Mouse (Mus musculus) stomach, embryonic 15.5 days (tissue): Measurements from ENCODE around the gene Glt8d2. TPM values are rescaled to one million over a fixed set of nuclear protein-coding genes. Genes with fewer than 3 reads are reported as not detected.

ENCODE experiments used
- ATAC-seq: fragments of 200-750 bp; cut with Nextera tagmentation; 2 replicates; pipeline ENCODE4 v1.8.0; 2017; ENCODE audit warnings: low read depth, moderate number of reproducible peaks, moderate TSS enrichment; ENCODE audit not compliant: insufficient read depth, low FRiP score
- H3K27ac ChIP-seq: fragments of 300-500 bp; sonication (generic); 2 replicates; pipeline ENCODE4 v1.5.1; 2015; ENCODE audit warnings: mild to moderate bottlenecking, inconsistent platforms
- H3K27me3 ChIP-seq: fragments of 300-500 bp; sonication (generic); replicated peaks from 2 replicates; pipeline ENCODE4 v1.6.1; 2015; ENCODE audit warnings: inconsistent platforms
- H3K36me3 ChIP-seq: fragments of 300-500 bp; sonication (generic); 2 replicates; pipeline ENCODE4 v1.6.1; 2015; ENCODE audit warnings: inconsistent platforms
- H3K4me1 ChIP-seq: fragments of 300-500 bp; sonication (generic); 2 replicates; pipeline ENCODE4 v1.6.1; 2015; ENCODE audit warnings: inconsistent platforms
- H3K4me2 ChIP-seq: fragments of 300-500 bp; sonication (generic); 2 replicates; pipeline ENCODE4 v1.6.1; 2015; ENCODE audit warnings: mild to moderate bottlenecking, inconsistent platforms
- H3K4me3 ChIP-seq: fragments of 300-500 bp; sonication (generic); replicated peaks from 2 replicates; pipeline ENCODE4 v1.5.1; 2015; ENCODE audit warnings: inconsistent platforms
- H3K9ac ChIP-seq: fragments of 300-500 bp; sonication (generic); 2 replicates; pipeline ENCODE4 v1.6.1; 2015; ENCODE audit warnings: inconsistent platforms
- H3K9me3 ChIP-seq: fragments of 300-500 bp; sonication (generic); 2 replicates; pipeline ENCODE4 v1.6.1; 2016; ENCODE audit warnings: inconsistent platforms
- WGBS: fragments of 180-500 bp; shearing (Covaris S2); methylation state at CpG from one replicate; pipeline ENCODE4 v1.1.7; 2015; 5-methylcytosine and 5-hydroxymethylcytosine counted together
- polyA plus RNA-seq: library from polyadenylated mRNA; unstranded; fragments of >200 nt; fragmentation: Nextera tagmentation; extraction: Ambion mirVana; gene quantifications from 2 replicates; pipeline ENCODE4 v1.2.1, GENCODE M21; 2015

Glt8d2 gene
- polyA plus RNA-seq, result 5.8 and 7.0 TPM in 2 replicates

- Histone ChIP-seq H3K4me3 (peak within 1 kb of the TSS; percentile 30), H3K27me3 (no peaks in the 10 kb centered on the region), H3K4me1 (peaks cover 9% of the 10 kb centered on the region; the same call in 1 of the 2 replicates), H3K9ac (0 out of 2 replicates have a peak within 1 kb of the TSS, but pooled peaks have one; percentile 2), H3K9me3 (no peaks in the 10 kb centered on the region), H3K4me2 (peak within 1 kb of the TSS; percentile 60), H3K36me3 (no peaks in the 10 kb centered on the region), H3K27ac (peak within 1 kb of the TSS; percentile 84)
- peak; percentile 80 for ATAC-seq
- 3% methylated on average over 14 of the region's 14 CpGs for WGBS
Observed at GRCm38 (mm10) chr10:82690494-82690893, at the start of gene Glt8d2. TSS of gene Glt8d2 (minus strand) at chr10:82690650.

GRCm38 (mm10) chr10:82699296-82699941 is 9.0 kb upstream of the Glt8d2 start:
- H3K9me3 ChIP-seq, result no peaks in the 10 kb centered on the region
- H3K27ac ChIP-seq, result peak overlapping the region; percentile 74; the same call in 1 of the 2 replicates
- H3K4me3 ChIP-seq, result peak overlapping the region; percentile 88
- H3K4me1 ChIP-seq, result peaks cover 12% of the 10 kb centered on the region
- peak overlapping the region; percentile 78 for H3K4me2 ChIP-seq
- H3K9ac ChIP-seq, result peak overlapping the region; percentile 63
- WGBS, result under 1% methylated on average over 50 of the region's 59 CpGs
- H3K27me3 ChIP-seq, result no peaks in the 10 kb centered on the region
- peaks cover 7% of the 10 kb centered on the region; the same call in 1 of the 2 replicates for H3K36me3 ChIP-seq
- ATAC-seq, result peak; percentile 63

- peaks cover 7% of the 10 kb centered on the region; the same call in 1 of the 2 replicates for H3K36me3 ChIP-seq
- H3K9ac ChIP-seq, result peak overlapping the region; percentile 63
- peaks cover 12% of the 10 kb centered on the region for H3K4me1 ChIP-seq
- H3K27ac ChIP-seq, result peak overlapping the region; percentile 74
- peak overlapping the region; percentile 78 for H3K4me2 ChIP-seq
- no peaks in the 10 kb centered on the region for H3K27me3 ChIP-seq
- H3K9me3 ChIP-seq, result no peaks in the 10 kb centered on the region
- WGBS, result 1% methylated on average over 42 of the region's 42 CpGs
- peak overlapping the region; percentile 88 for H3K4me3 ChIP-seq
- peak; percentile 94 for ATAC-seq
Observed at GRCm38 (mm10) chr10:82698712-82699261, 8.3 kb upstream of the Glt8d2 start.

- 81% methylated on average over 3 of the region's 3 CpGs for WGBS
- Histone ChIP-seq H3K36me3 (peaks cover 7% of the 10 kb centered on the region; the same call in 1 of the 2 replicates), H3K4me2 (no peak overlapping the region), H3K9me3 (no peaks in the 10 kb centered on the region), H3K9ac (no peak overlapping the region), H3K4me1 (peaks cover 12% of the 10 kb centered on the region), H3K4me3 (no peak overlapping the region), H3K27me3 (no peaks in the 10 kb centered on the region), H3K27ac (no peak overlapping the region)
- ATAC-seq, result no peak
Observed at GRCm38 (mm10) chr10:82697305-82697898, 7.0 kb upstream of the Glt8d2 start.

- no peaks in the 10 kb centered on the region for H3K9me3 ChIP-seq
- H3K4me2 ChIP-seq, result no peak overlapping the region
- H3K27ac ChIP-seq, result no peak overlapping the region
- H3K36me3 ChIP-seq, result peaks cover 4% of the 10 kb centered on the region; the same call in 1 of the 2 replicates
- peaks cover 12% of the 10 kb centered on the region for H3K4me1 ChIP-seq
- H3K4me3 ChIP-seq, result no peak overlapping the region
- no peak for ATAC-seq
- WGBS, result 54% methylated on average over 4 of the region's 4 CpGs
- H3K27me3 ChIP-seq, result no peaks in the 10 kb centered on the region
- H3K9ac ChIP-seq, result no peak overlapping the region
Observed at GRCm38 (mm10) chr10:82696453-82697079, 6.1 kb upstream of the Glt8d2 start.

- 63% methylated on average over 5 of the region's 5 CpGs for WGBS
- Histone ChIP-seq H3K36me3 (no peaks in the 10 kb centered on the region), H3K4me2 (no peak within 1 kb of the TSS), H3K4me3 (no peak within 1 kb of the TSS), H3K27ac (no peak within 1 kb of the TSS), H3K27me3 (no peaks in the 10 kb centered on the region), H3K9me3 (no peaks in the 10 kb centered on the region), H3K9ac (no peak within 1 kb of the TSS), H3K4me1 (peaks cover 13% of the 10 kb centered on the region)
- ATAC-seq, result no peak
Observed at GRCm38 (mm10) chr10:82695956-82696355, 5.5 kb upstream of the Glt8d2 start, which contains the start of gene Hcfc2. TSS of gene Hcfc2 (plus strand) at chr10:82696160.

- Histone ChIP-seq H3K27me3 (no peaks in the 10 kb centered on the region), H3K27ac (peak overlapping the region; percentile 84), H3K4me2 (peak overlapping the region; percentile 60), H3K36me3 (no peaks in the 10 kb centered on the region), H3K9ac (no peak overlapping the region), H3K9me3 (no peaks in the 10 kb centered on the region), H3K4me1 (peaks cover 9% of the 10 kb centered on the region; the same call in 1 of the 2 replicates), H3K4me3 (peak overlapping the region; percentile 30)
- WGBS, result 43% methylated on average over 7 of the region's 7 CpGs
- no peak for ATAC-seq
Observed at GRCm38 (mm10) chr10:82689681-82690211, 704 bp downstream of the Glt8d2 start.

GRCm38 (mm10) chr10:82685440-82685839 is 5.0 kb downstream of the Glt8d2 start:
- Histone ChIP-seq H3K4me1 (peaks cover 4% of the 10 kb centered on the region; the same call in 1 of the 2 replicates), H3K27ac (no peak overlapping the region), H3K4me2 (no peak overlapping the region), H3K27me3 (no peaks in the 10 kb centered on the region), H3K9ac (no peak overlapping the region), H3K4me3 (no peak overlapping the region), H3K36me3 (no peaks in the 10 kb centered on the region), H3K9me3 (no peaks in the 10 kb centered on the region)
- ATAC-seq, result peak; percentile 39; the same call in 1 of the 2 replicates
- WGBS, result 46% methylated on average over 2 of the region's 2 CpGs

- Histone ChIP-seq H3K36me3 (no peaks in the 10 kb centered on the region), H3K27ac (no peak overlapping the region), H3K4me1 (no peaks in the 10 kb centered on the region), H3K4me3 (no peak overlapping the region), H3K9me3 (no peaks in the 10 kb centered on the region), H3K27me3 (no peaks in the 10 kb centered on the region), H3K9ac (no peak overlapping the region), H3K4me2 (no peak overlapping the region)
- WGBS, result 85% methylated on average over 7 of the region's 7 CpGs
- ATAC-seq, result no peak
Observed at GRCm38 (mm10) chr10:82681639-82682038, 8.8 kb downstream of the Glt8d2 start.

- H3K4me3 ChIP-seq, result no peak overlapping the region
- H3K4me2 ChIP-seq, result no peak overlapping the region
- H3K27ac ChIP-seq, result no peak overlapping the region
- no peak overlapping the region for H3K9ac ChIP-seq
- WGBS, result 84% methylated on average over 5 of the region's 5 CpGs
- no peaks in the 10 kb centered on the region for H3K4me1 ChIP-seq
- no peaks in the 10 kb centered on the region for H3K9me3 ChIP-seq
- no peak for ATAC-seq
- H3K36me3 ChIP-seq, result no peaks in the 10 kb centered on the region
- no peaks in the 10 kb centered on the region for H3K27me3 ChIP-seq
Observed at GRCm38 (mm10) chr10:82680769-82681168, 9.7 kb downstream of the Glt8d2 start.

GRCm38 (mm10) chr10:82676949-82677348 is 13.5 kb downstream of the Glt8d2 start:
- no peak overlapping the region for H3K4me3 ChIP-seq
- no peak overlapping the region for H3K9ac ChIP-seq
- H3K4me1 ChIP-seq, result no peaks in the 10 kb centered on the region
- no peak for ATAC-seq
- no peak overlapping the region for H3K4me2 ChIP-seq
- H3K9me3 ChIP-seq, result no peaks in the 10 kb centered on the region
- 78% methylated on average over 6 of the region's 6 CpGs for WGBS
- H3K36me3 ChIP-seq, result no peaks in the 10 kb centered on the region
- no peaks in the 10 kb centered on the region for H3K27me3 ChIP-seq
- H3K27ac ChIP-seq, result no peak overlapping the region
